Mouse (Mus musculus) C2C12 (cell line): ENCODE data around the gene Glra1. TPM values are rescaled to one million over a fixed set of nuclear protein-coding genes. Genes with fewer than 3 reads are reported as not detected.

ENCODE experiments used
- H3K27me3 ChIP-seq: one replicate; pipeline ENCODE4 v1.6.1; 2011; ENCODE audit not compliant: control insufficient read depth, insufficient read depth, insufficient read length
- H3K36me3 ChIP-seq: one replicate; pipeline ENCODE4 v1.6.1; 2011; ENCODE audit not compliant: control insufficient read depth, insufficient read depth
- H3K4me3 ChIP-seq: one replicate; pipeline ENCODE4 v1.5.1; 2011; ENCODE audit warnings: mild to moderate bottlenecking, control low read depth; ENCODE audit not compliant: poor library complexity, insufficient read depth, severe bottlenecking
- H3K79me2 ChIP-seq: one replicate; pipeline ENCODE4 v1.6.1; 2011; ENCODE audit not compliant: control insufficient read depth, insufficient read depth
- H3K79me3 ChIP-seq: one replicate; pipeline ENCODE4 v1.6.1; 2011; ENCODE audit warnings: low read depth, control low read depth
- H3ac ChIP-seq: one replicate; pipeline ENCODE3; 2011; ENCODE audit warnings: low read depth; ENCODE audit not compliant: control insufficient read depth, insufficient read length
- CEBPB ChIP-seq: IDR thresholded peaks from one replicate; pipeline ENCODE4 v1.6.1; 2011; ENCODE audit warnings: low read depth, mild to moderate bottlenecking, control low read depth, moderate library complexity
- CTCF ChIP-seq: IDR thresholded peaks from one replicate; pipeline ENCODE4 v1.5.1; 2011; ENCODE audit not compliant: control insufficient read depth, insufficient read depth, insufficient read length
- FOSL1 ChIP-seq: IDR thresholded peaks from one replicate; pipeline ENCODE4 v1.8.0; 2011; ENCODE audit warnings: mild to moderate bottlenecking, low read length; ENCODE audit not compliant: poor library complexity, insufficient read depth, severe bottlenecking
- MAX ChIP-seq: IDR thresholded peaks from one replicate; pipeline ENCODE4 v1.6.1; 2011; ENCODE audit warnings: mild to moderate bottlenecking, control low read depth
- MYOD1 ChIP-seq: IDR thresholded peaks from one replicate; pipeline ENCODE4 v1.6.1; 2011; ENCODE audit warnings: low read depth; ENCODE audit not compliant: control insufficient read depth, insufficient read length
- MYOG ChIP-seq: IDR thresholded peaks from one replicate; pipeline ENCODE4 v1.6.1; 2011; ENCODE audit not compliant: control insufficient read depth, insufficient read length; ENCODE audit errors: extremely low read depth
- USF1 ChIP-seq: IDR thresholded peaks from one replicate; pipeline ENCODE4 v1.6.1; 2011; ENCODE audit warnings: low read depth, mild to moderate bottlenecking, control low read depth, moderate library complexity
- polyA plus RNA-seq: library from polyadenylated mRNA; unstranded; fragments of >200 nt; fragmentation: generic; extraction: Trizol; gene quantifications from one replicate; pipeline ENCODE4 v1.2.1, GENCODE M21; 2012; ENCODE audit warnings: missing spikeins

Gene Glra1
- polyA plus RNA-seq, 1 experiment: 0.02 TPM

DNA sequence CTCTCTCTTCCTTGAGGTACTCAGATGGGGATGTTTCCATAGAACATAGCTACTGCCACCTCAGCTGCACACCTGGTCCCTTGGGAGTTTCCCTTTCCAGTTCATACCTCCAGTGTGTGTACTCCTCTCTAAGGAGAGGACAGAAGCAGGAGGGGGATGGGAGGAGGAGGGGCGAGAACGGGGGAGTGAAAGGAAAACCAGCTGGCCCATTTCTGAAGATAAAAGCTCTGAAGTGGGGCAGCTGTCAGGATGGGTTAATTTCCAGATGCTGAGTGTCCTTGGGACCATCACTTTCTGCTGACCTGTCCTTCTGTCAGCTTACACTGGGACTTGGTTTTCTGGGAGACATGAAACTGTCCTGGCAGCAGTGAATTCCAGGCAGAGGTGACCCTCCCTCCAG lies 73.2 kb downstream of the Glra1 start:
- TF ChIP-seq CTCF (no peak), MYOD1 (no peak), USF1 (no peak), FOSL1 (no peak), MYOG (no peak), MAX (no peak), CEBPB (no peak)
- Histone ChIP-seq H3K79me2 (no peaks in the 10 kb centered on the region), H3K79me3 (no peaks in the 10 kb centered on the region), H3K36me3 (no peaks in the 10 kb centered on the region), H3K4me3 (no peak overlapping the region), H3ac (no peak overlapping the region), H3K27me3 (peaks cover 25% of the 10 kb centered on the region)

DNA sequence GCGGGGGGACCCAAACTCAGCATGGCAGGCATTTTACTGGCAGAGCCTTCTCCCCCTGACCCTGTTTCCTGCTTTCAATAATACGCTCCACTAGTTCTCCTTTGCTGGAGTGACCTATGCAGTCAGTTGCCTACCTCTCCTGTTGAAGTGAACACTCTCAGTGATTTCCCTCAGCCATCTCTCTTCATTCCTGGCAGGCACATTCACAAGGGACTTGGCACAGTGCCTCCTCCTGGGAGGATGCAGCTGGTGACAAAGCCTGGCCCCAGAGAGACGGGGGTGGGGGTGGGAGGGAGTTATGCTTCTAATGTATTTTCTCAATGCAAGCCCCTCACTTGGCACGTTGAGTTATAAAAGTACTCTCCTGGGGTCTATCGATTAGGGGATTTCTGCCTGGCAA lies 74.6 kb downstream of the Glra1 start:
- Histone ChIP-seq H3K27me3 (peaks cover 25% of the 10 kb centered on the region), H3K36me3 (no peaks in the 10 kb centered on the region), H3K4me3 (no peak overlapping the region), H3ac (no peak overlapping the region), H3K79me2 (no peaks in the 10 kb centered on the region), H3K79me3 (no peaks in the 10 kb centered on the region)
- TF ChIP-seq FOSL1 (no peak), MAX (no peak), MYOG (no peak), CTCF (no peak), MYOD1 (no peak), USF1 (no peak), CEBPB (no peak)

- Histone ChIP-seq H3ac (no peak overlapping the region), H3K79me2 (no peaks in the 10 kb centered on the region), H3K36me3 (no peaks in the 10 kb centered on the region), H3K4me3 (no peak overlapping the region), H3K27me3 (peaks cover 21% of the 10 kb centered on the region), H3K79me3 (no peaks in the 10 kb centered on the region)
- TF ChIP-seq MYOD1 (no peak), USF1 (no peak), MAX (no peak), FOSL1 (no peak), CEBPB (no peak), CTCF (no peak), MYOG (no peak)
These were observed 77.3 kb downstream of the Glra1 start for GRCm38 (mm10) chr11:55530741-55531140.

GRCm38 (mm10) chr11:55518806-55519674 lies 89.0 kb downstream of the Glra1 start:
- no peaks in the 10 kb centered on the region for H3K79me2 ChIP-seq
- H3K36me3 ChIP-seq: no peaks in the 10 kb centered on the region
- no peak overlapping the region for H3K4me3 ChIP-seq
- H3K79me3 ChIP-seq: no peaks in the 10 kb centered on the region
- TF ChIP-seq CTCF: peak; percentile 85
- no peak for TF ChIP-seq MYOD1
- no peak for TF ChIP-seq CEBPB
- TF ChIP-seq MAX: peak; percentile 33
- TF ChIP-seq FOSL1: no peak
- TF ChIP-seq USF1: no peak
- TF ChIP-seq MYOG: no peak
- H3K27me3 ChIP-seq: no peaks in the 10 kb centered on the region
- H3ac ChIP-seq: no peak overlapping the region

- Histone ChIP-seq H3ac (no peak overlapping the region), H3K27me3 (no peaks in the 10 kb centered on the region), H3K4me3 (no peak overlapping the region), H3K36me3 (no peaks in the 10 kb centered on the region), H3K79me2 (no peaks in the 10 kb centered on the region), H3K79me3 (no peaks in the 10 kb centered on the region)
- no peak for TF ChIP-seq CEBPB
- TF ChIP-seq MAX: no peak
- TF ChIP-seq FOSL1: no peak
- no peak for TF ChIP-seq MYOG
- TF ChIP-seq MYOD1: no peak
- TF ChIP-seq CTCF: no peak
These were observed 90.3 kb downstream of the Glra1 start for GRCm38 (mm10) chr11:55517666-55518065.

GRCm38 (mm10) chr11:55511374-55511773 lies 96.6 kb downstream of the Glra1 start:
- H3K4me3 ChIP-seq: no peak overlapping the region
- no peak overlapping the region for H3ac ChIP-seq
- H3K79me2 ChIP-seq: no peaks in the 10 kb centered on the region
- TF ChIP-seq FOSL1 (no peak), MAX (no peak), USF1 (no peak), MYOG (no peak), MYOD1 (no peak), CTCF (no peak), CEBPB (no peak)
- H3K27me3 ChIP-seq: no peaks in the 10 kb centered on the region
- H3K79me3 ChIP-seq: no peaks in the 10 kb centered on the region
- H3K36me3 ChIP-seq: peaks cover 8% of the 10 kb centered on the region
